Mouse (Mus musculus): ENCODE measurements at regions not wholly inside any gene's neighbourhood (a gene's known extent, or its start where the extent isn't known, plus 50 kb on each side); places are given as distances from the start of the nearest gene placed in this dataset.
"Not testable (repeated sequence)": the region's sequence is repeated elsewhere in the genome, so short reads cannot be mapped to it uniquely, and the experiment has no call there.

- DNase-seq (ENCODE audit: low read depth in 2 of 2, low spot score in 2 of 2) = peak in 1 of 2 experiments; percentile 20
These were observed 294.0 kb upstream of the Arglu1 start for GRCm38 (mm10) chr8:8984159-8984828.

DNA sequence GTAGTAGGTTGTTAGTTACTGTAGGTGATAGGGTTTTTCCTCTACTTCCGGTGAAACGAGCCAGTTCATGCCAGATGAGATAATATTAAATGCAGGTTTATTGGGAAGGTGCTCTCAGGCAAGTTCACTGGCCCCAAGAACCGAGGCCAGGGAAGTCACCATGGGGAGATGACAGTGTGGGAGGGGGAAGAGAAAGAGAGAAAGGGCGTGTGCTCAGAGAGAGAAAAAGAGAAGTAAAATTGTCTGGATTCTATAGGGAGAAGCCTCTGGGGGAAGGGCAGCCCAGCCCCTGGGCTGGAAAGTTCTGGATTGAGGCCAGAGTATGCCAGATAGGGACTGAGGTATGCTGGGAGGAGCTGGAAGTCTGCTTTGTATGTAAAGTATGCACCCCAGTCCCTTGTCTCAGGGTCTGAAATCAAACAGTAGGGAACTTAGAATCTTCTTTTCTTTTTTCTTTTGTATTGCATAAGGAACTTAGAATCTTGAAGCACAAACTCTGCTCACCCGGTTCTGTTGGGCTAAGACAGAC lies 292.9 kb upstream of the Arglu1 start:
- no peak for DNase-seq (ENCODE audit: low read depth in 2 of 2, low spot score in 2 of 2)

DNA sequence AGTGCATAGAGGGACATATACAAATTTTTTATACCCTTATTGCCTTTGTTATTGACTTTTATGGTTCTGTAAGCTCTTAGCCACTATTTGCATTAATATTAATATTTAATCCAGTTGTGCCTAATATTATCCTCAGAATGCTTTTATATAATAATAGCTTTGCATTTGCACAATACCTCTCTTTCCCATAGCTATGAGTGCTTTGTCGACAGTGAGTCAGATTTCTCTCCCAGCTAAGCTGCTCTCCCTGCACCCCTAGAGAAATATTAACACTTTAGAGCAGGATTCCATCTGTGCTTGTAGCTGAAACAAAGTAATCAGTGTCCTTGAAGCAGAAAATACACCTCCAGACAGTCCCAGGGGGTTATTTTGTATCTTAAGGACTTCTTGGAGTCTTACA lies 288.6 kb upstream of the Arglu1 start:
- no peak for DNase-seq (ENCODE audit: low read depth in 2 of 2, low spot score in 2 of 2)

DNA sequence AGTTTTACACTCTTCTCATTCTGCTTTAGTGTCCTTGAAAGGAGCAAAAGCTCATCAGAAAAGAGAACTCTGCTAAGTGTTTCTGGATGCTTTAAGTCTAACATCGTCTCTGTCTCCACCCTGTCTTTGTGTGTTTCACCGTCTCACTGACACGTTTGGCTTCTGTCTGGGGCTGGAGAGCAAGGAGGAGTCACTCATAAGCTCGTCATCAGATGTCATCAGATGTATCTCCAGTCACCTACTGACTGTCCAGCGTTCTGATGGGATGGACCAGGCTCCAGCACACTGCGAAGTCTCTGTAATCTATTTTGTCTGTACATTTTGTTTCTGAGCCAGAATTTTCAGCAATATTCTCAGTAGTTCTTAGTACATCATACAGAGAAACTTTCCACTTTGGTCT lies 283.4 kb upstream of the Arglu1 start:
- no peak for DNase-seq (ENCODE audit: low read depth in 2 of 2, low spot score in 2 of 2)

GRCm38 (mm10) chr8:8973334-8973733 lies 283.0 kb upstream of the Arglu1 start:
- DNase-seq (ENCODE audit: low read depth in 2 of 2, low spot score in 2 of 2) = no peak

DNA sequence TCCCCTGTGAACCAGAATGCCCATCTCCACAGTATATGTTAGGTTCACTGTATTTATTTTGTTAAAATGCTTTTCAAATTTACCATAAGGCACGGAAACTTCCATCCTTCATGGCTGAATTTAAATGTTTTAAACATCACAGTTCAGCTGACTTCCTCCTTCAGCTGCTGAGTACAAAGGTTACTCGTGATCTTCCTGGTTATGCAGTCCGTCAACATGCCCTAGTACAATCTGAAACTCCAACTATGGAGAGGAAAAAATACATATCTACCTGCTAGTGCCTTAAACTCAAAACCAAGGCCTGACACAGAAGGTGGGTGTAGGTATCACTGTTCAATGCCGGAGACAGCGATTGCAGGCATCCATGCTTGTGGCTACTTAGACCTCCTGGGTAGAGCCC lies 280.5 kb upstream of the Arglu1 start:
- no peak for DNase-seq (ENCODE audit: low read depth in 2 of 2, low spot score in 2 of 2)

DNA sequence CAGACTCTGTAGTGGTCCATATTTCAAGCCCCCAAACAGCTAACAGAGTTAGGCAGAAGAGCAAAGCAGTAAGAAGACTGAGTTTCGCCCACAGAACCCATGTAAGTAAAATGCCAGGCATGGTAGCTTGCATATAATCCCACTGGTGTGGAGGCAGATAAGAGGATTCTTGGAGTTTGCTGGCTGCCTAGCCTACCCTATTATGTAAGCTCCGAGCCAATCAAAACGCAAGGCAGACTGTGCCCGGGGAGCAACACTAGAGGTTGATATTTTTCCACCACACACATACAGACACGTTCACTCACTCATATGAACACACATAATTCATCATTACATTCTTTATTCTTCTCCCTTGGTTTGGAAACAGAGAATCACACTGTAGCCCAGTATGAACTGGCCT lies 280.0 kb upstream of the Arglu1 start:
- no peak for DNase-seq (ENCODE audit: low read depth in 2 of 2, low spot score in 2 of 2)

GRCm38 (mm10) chr8:8969112-8969950 lies 279.0 kb upstream of the Arglu1 start:
- no peak for DNase-seq (ENCODE audit: low read depth in 2 of 2, low spot score in 2 of 2)

DNA sequence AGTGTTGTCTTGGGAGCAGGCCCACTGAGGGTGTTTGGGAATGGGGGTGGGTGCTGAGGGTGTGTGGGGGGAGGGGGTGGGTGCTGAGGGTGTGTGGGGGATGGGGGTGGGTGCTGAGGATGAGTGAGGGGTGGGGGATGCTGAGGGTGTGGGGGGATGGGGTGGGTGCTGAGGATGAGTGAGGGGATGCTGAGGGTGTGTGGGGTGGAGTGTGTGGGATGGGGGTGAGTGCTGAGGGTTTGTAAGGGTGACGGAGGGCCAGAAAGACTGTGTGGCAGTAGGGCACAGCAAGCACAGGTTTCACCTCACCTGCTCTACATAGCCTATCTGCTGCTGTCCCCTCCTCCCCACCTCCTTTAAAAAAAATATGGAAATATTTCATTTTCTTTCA lies 276.3 kb upstream of the Arglu1 start:
- DNase-seq (ENCODE audit: low read depth in 2 of 2, low spot score in 2 of 2) = no peak

- DNase-seq (ENCODE audit: low read depth in 2 of 2, low spot score in 2 of 2) = no peak
These were observed 275.8 kb upstream of the Arglu1 start for GRCm38 (mm10) chr8:8965983-8966657.

GRCm38 (mm10) chr8:8960221-8960620 lies 269.9 kb upstream of the Arglu1 start:
- no peak for DNase-seq (ENCODE audit: low read depth in 2 of 2, low spot score in 2 of 2)

- DNase-seq (ENCODE audit: low read depth in 2 of 2, low spot score in 2 of 2) = no peak
These were observed 269.4 kb upstream of the Arglu1 start for GRCm38 (mm10) chr8:8959787-8960093.

- no peak for DNase-seq (ENCODE audit: low read depth in 2 of 2, low spot score in 2 of 2)
These were observed 268.9 kb upstream of the Arglu1 start for GRCm38 (mm10) chr8:8959021-8959786.

DNA sequence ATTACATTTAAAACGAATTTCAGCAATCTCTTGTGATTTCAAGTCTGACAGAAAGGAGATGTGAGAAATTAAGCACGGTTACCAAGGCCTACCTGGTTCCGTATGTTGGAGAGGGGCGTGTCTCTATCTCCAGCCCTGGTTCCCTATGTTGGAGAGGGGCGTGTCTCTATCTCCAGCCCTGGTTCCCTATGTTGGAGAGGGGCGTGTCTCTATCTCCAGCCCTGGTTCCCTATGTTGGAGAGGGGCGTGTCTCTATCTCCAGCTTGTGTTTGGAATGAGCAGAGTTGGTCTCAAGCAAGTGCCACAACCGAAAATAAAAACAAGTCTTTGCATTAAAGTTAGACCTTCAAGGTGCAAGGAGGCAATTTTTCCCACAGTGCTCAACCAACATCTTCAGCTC lies 267.8 kb upstream of the Arglu1 start:
- not testable (repeated sequence) for DNase-seq (ENCODE audit: low read depth in 2 of 2, low spot score in 2 of 2)

DNA sequence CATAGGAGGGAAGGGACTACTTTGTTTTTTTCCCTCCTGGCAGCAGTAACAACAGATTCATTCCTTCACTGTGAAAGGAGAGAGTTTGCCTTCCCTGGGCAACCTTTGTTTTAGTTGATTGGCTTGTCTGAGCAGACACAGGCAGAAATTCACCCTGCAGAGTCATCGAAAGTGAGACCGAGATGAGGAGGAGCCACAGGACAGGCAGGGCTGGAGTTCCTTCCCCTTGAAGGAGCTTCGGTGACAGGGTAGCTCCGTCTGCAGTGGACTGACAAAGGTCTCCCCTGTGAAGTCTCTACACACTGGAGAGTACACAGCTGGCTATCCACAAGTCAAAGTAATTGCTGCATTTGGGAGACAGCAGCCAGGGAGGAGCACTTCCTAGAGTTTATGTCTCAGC lies 261.9 kb upstream of the Arglu1 start:
- no peak for DNase-seq (ENCODE audit: low read depth in 2 of 2, low spot score in 2 of 2)

DNA sequence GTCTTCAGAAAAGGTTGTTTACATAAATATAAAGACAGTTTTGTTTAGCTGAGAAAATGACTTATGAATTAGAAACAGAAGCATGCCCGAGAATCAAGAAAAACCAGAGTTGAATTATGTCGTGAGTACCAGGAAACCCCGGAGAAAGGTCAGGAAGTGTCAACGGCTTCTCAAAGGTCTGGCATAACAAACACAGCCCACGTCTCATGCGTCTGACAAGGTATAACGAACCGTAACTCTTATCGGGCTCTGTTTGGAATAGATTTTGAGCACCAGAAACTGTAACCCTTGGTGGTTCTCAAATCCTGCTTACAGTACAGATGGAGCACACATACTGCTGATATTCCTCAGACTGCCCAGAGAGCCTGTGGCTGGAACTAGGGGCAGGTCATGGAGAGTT lies 260.9 kb upstream of the Arglu1 start:
- DNase-seq (ENCODE audit: low read depth in 2 of 2, low spot score in 2 of 2) = no peak

DNA sequence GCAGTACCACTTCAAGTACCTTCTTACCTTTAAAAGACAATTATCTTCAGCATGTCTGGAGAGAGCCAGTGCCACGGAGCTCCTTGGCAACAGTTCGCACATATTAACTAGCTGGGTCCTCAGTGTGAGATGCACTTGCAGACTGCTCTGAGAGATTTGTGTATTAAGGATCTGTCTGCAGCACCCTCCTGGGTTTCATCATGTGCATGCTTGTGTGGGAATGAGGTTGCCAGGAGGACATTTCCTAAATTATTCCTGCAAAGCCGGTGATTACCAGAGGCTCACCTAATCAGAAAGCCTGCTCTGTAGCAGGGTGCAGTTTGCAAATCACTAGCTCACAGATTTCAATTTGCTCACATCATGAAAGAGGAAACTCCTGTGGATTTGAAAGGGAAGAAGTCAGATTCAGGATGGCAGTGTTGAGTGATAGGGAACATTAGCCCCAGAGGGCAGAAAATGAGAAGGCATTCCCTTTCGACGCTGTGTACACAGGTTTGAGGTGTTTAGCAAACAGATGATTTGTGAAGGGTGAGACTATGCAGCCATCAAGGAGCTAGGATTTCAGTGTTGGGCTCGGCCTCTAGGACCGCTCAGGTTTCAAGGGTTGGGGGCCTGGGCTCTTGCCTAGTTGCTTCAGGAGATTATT lies 257.3 kb upstream of the Arglu1 start:
- no peak for DNase-seq (ENCODE audit: low read depth in 2 of 2, low spot score in 2 of 2)

- DNase-seq (ENCODE audit: low read depth in 2 of 2, low spot score in 2 of 2) = no peak
These were observed 252.7 kb upstream of the Arglu1 start for GRCm38 (mm10) chr8:8942991-8943390.

- DNase-seq (ENCODE audit: low read depth in 2 of 2, low spot score in 2 of 2) = no peak
These were observed 250.6 kb upstream of the Arglu1 start for GRCm38 (mm10) chr8:8940899-8941298.

- no peak for DNase-seq (ENCODE audit: low read depth in 2 of 2, low spot score in 2 of 2)
These were observed 248.2 kb upstream of the Arglu1 start for GRCm38 (mm10) chr8:8938536-8938935.

- DNase-seq (ENCODE audit: low read depth in 2 of 2, low spot score in 2 of 2) = no peak
These were observed 242.1 kb upstream of the Arglu1 start for GRCm38 (mm10) chr8:8932466-8932865.

All from CD8-positive naive resting alpha-beta T cell, adult 2 months (primary cell).